ENCODE assay signal across 11 mouse cellular contexts in the genomic region with DNA sequence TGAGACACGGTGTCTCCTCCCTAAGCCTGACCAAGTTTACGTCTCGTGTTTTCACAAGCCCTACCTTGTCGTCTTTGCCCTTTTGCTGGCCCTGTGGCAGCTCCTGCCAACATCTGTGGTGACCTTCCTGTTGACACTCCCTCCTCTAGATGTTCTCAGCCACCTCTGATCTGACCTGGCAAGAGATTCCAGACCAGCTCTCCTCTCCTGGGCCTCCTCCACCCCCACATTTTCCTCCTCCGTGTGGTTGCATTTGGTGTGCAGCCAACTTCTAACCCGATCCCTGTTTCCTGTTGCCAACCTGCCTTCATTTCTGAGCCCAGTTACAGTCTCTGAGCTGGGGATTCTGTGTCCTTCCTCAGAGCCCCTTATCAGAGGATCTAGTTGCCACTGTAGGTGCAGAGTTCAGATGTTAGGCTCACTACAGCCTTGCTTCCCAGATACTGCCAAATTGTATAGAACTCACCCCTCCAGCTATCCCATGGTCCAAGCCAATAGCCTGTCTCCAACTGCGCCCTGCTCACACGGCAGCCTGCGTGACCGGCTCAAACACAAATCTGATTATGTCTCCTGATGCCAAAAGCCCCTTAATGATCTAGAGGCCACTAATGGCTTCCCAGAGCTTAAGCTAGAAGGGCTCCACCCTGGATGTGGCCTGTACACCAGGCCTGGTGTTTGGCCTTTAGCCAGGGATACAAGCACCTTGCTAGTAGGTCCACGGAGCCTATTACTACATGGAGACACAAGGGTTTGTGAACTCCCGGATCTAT. TPM values are rescaled to one million over a fixed set of nuclear protein-coding genes. Genes with fewer than 3 reads are reported as not detected.
A peak's percentile ranks its signal among the peaks of the same experiment; 100 is the strongest.
DNase-seq lines count a peak whose midpoint lies in the region; ATAC-seq and TF ChIP-seq lines count a peak whose summit lies in the region.
"Had no signal": no experiment of that assay in that cellular context is flagged by ENCODE, and none has a peak within 500 bp of the region (broad histone marks: within the 10 kb centered on the region; RNA-seq: fewer than 3 reads in every experiment).

No protein-coding gene starts in this region.

- no peak overlapping the region for H3K4me3 ChIP-seq in heart, postnatal 0 days (ENCODE audit: low read depth, low read length)
- no peak overlapping the region for H3K4me3 ChIP-seq in brown adipose tissue, adult 24 weeks (ENCODE audit: insufficient read depth, low read depth, low read length)
- H3K4me3 ChIP-seq in heart, embryonic 11.5 days (ENCODE audit: low read depth, low read length): no peak overlapping the region

- no peak overlapping the region for H3K27ac ChIP-seq in heart, postnatal 0 days (ENCODE audit: low read depth)
- H3K27ac ChIP-seq in brown adipose tissue, adult 24 weeks (replicated peaks; ENCODE audit: low read depth, low read length): peak overlapping the region; percentile 81
- no peak overlapping the region for H3K27ac ChIP-seq in heart, embryonic 11.5 days (ENCODE audit: low read depth, low read length)

- WGBS in heart, postnatal 0 days: 61% methylated on average over 12 of the region's 12 CpGs
- WGBS in heart, embryonic 11.5 days (ENCODE audit: insufficient replicate concordance): 84% methylated on average over 12 of the region's 12 CpGs

- peak; percentile 22 for DNase-seq in heart, postnatal 0 days (ENCODE audit: low spot score)
- no peak for DNase-seq in heart, adult 8-10 months (ENCODE audit: low spot score)
- DNase-seq in 416B (ENCODE audit: low read depth): peak; percentile 72
- DNase-seq in kidney, postnatal 14 days: peak; percentile 52
- no peak for DNase-seq in gastrocnemius, postnatal 25 days
- no peak for DNase-seq in layer of hippocampus, postnatal 36 days
- DNase-seq: right cerebral cortex, postnatal 14 days had no signal

- no peak for ATAC-seq in heart, postnatal 0 days (ENCODE audit: insufficient read depth, low read depth)
- no peak for ATAC-seq in heart, embryonic 11.5 days (replicated peaks; ENCODE audit: insufficient number of reproducible peaks, low FRiP score, low TSS enrichment)

- no peak for TF ChIP-seq EP300 in heart, postnatal 0 days (IDR thresholded peaks at IDR 0.05; ENCODE audit: low read depth)

- no peak overlapping the region for H3K9ac ChIP-seq in heart, postnatal 0 days (replicated peaks; ENCODE audit: low read depth, low read length)
- no peak overlapping the region for H3K9ac ChIP-seq in heart, embryonic 11.5 days (ENCODE audit: low read depth, low read length)

- H3K4me2 ChIP-seq in heart, postnatal 0 days (ENCODE audit: low read depth, low read length): no peak overlapping the region
- no peak overlapping the region for H3K4me2 ChIP-seq in heart, embryonic 11.5 days

- H3K36me3 ChIP-seq in heart, postnatal 0 days (replicated peaks; ENCODE audit: control insufficient read depth, insufficient read depth, low read length): peaks cover 56% of the 10 kb centered on the region
- peaks cover 37% of the 10 kb centered on the region for H3K36me3 ChIP-seq in heart, embryonic 11.5 days (ENCODE audit: control insufficient read depth, insufficient read depth, low read length)

- H3K4me1 ChIP-seq in heart, postnatal 0 days (ENCODE audit: control insufficient read depth, insufficient read depth): no peaks in the 10 kb centered on the region
- H3K4me1 ChIP-seq in brown adipose tissue, adult 24 weeks (ENCODE audit: control insufficient read depth, insufficient read depth, insufficient read length, low read length): no peaks in the 10 kb centered on the region
- no peaks in the 10 kb centered on the region for H3K4me1 ChIP-seq in heart, embryonic 11.5 days (ENCODE audit: control insufficient read depth, insufficient read depth, low read length)

- TF ChIP-seq CTCF in heart, postnatal 0 days (IDR thresholded peaks at IDR 0.05; ENCODE audit: low read depth): no peak

- H3K9me3 ChIP-seq in heart, postnatal 0 days (replicated peaks; ENCODE audit: control insufficient read depth, low read length): no peaks in the 10 kb centered on the region
- no peaks in the 10 kb centered on the region for H3K9me3 ChIP-seq in heart, embryonic 11.5 days (replicated peaks; ENCODE audit: control insufficient read depth, low read length)

- H3K27me3 ChIP-seq in heart, postnatal 0 days (ENCODE audit: control insufficient read depth, insufficient read depth, low read length): no peaks in the 10 kb centered on the region
- no peaks in the 10 kb centered on the region for H3K27me3 ChIP-seq in heart, embryonic 11.5 days (ENCODE audit: control insufficient read depth, insufficient read depth, low read length)

RNA-seq across cellular contexts. Expression of a gene that starts 11.9 kb away (rescaled TPM):
- 26.8 and 27.0 TPM in 2 replicates for total RNA-seq in heart, postnatal 0 days (2014; rRNA removed; ENCODE audit: low replicate concordance)
- polyA plus RNA-seq in heart, postnatal 0 days (2015; fragmentation: Nextera tagmentation; extraction: Ambion mirVana): 20.0 TPM in 2 replicates
- 10 to 100 TPM; 13.8 to 18.5 (median 16.2) TPM for total RNA-seq in heart, adult 8-10 months (2022)
- polyA plus RNA-seq in brown adipose tissue, adult 24 weeks (2012; ENCODE audit: insufficient read depth, insufficient read length, missing spikeins): 11.9 and 12.2 TPM in 2 replicates
- total RNA-seq in gastrocnemius, postnatal 25 days (2021): 10 to 100 TPM in 1 of 2 experiments, 1 to 10 TPM in 1; 9.5 to 10.0 TPM
- total RNA-seq in layer of hippocampus, postnatal 36 days (2021): 10 to 100 TPM; 35.6 to 37.6 TPM
- 32.6 and 34.7 TPM in 2 replicates for polyA plus RNA-seq in heart, embryonic 11.5 days (2014; fragmentation: Nextera tagmentation; extraction: Ambion mirVana)

RNA-seq across cellular contexts. Expression of a gene that starts 12.1 kb away (rescaled TPM):
- 2.4 and 14.4 TPM in 2 replicates for total RNA-seq in heart, postnatal 0 days (2014; rRNA removed; ENCODE audit: low replicate concordance)
- polyA plus RNA-seq in heart, postnatal 0 days (2015; fragmentation: Nextera tagmentation; extraction: Ambion mirVana): 112 and 121 TPM in 2 replicates
- total RNA-seq in heart, adult 8-10 months (2022): 100 to 1,000 TPM in 1 of 4 experiments, 10 to 100 TPM in 3; 84.2 to 104 (median 93.4) TPM
- polyA plus RNA-seq in brown adipose tissue, adult 24 weeks (2012; ENCODE audit: insufficient read depth, insufficient read length, missing spikeins): 387 and 399 TPM in 2 replicates
- total RNA-seq in gastrocnemius, postnatal 25 days (2021): 100 to 1,000 TPM in 1 of 2 experiments, 10 to 100 TPM in 1; 89.9 to 106 TPM
- 10 to 100 TPM; 84.7 to 95.6 TPM for total RNA-seq in layer of hippocampus, postnatal 36 days (2021)
- 109 and 114 TPM in 2 replicates for polyA plus RNA-seq in heart, embryonic 11.5 days (2014; fragmentation: Nextera tagmentation; extraction: Ambion mirVana)

RNA-seq across cellular contexts. Expression of a gene that starts 16.1 kb away (rescaled TPM):
- not detected in 2 replicates for total RNA-seq in heart, postnatal 0 days (2014; rRNA removed; ENCODE audit: low replicate concordance)
- polyA plus RNA-seq in heart, postnatal 0 days (2015; fragmentation: Nextera tagmentation; extraction: Ambion mirVana): not detected in 2 replicates
- total RNA-seq in heart, adult 8-10 months (2022): not detected
- not detected in 2 replicates for polyA plus RNA-seq in brown adipose tissue, adult 24 weeks (2012; ENCODE audit: insufficient read depth, insufficient read length, missing spikeins)
- under 1 TPM in 1 of 2 experiments, not detected in 1; 0.67 TPM for total RNA-seq in gastrocnemius, postnatal 25 days (2021)
- 1 to 10 TPM; 1.1 to 1.9 TPM for total RNA-seq in layer of hippocampus, postnatal 36 days (2021)
- 0.11 TPM in 1 of 2 replicates, not detected in the other for polyA plus RNA-seq in heart, embryonic 11.5 days (2014; fragmentation: Nextera tagmentation; extraction: Ambion mirVana)
- polyA plus RNA-seq: limb, embryonic 14.5 days; urinary bladder, adult 2 months had no signal

RNA-seq across cellular contexts. Expression of a gene that starts 21.5 kb away (rescaled TPM):
- total RNA-seq in heart, postnatal 0 days (2014; rRNA removed; ENCODE audit: low replicate concordance): 15.2 and 30.5 TPM in 2 replicates
- 13.8 and 14.5 TPM in 2 replicates for polyA plus RNA-seq in heart, postnatal 0 days (2015; fragmentation: Nextera tagmentation; extraction: Ambion mirVana)
- 1 to 10 TPM; 4.6 to 7.7 (median 5.6) TPM for total RNA-seq in heart, adult 8-10 months (2022)
- 45.5 and 96.4 TPM in 2 replicates for polyA plus RNA-seq in brown adipose tissue, adult 24 weeks (2012; ENCODE audit: insufficient read depth, insufficient read length, missing spikeins)
- total RNA-seq in gastrocnemius, postnatal 25 days (2021): 1 to 10 TPM; 1.2 to 1.9 TPM
- 10 to 100 TPM; 36.3 to 47.1 TPM for total RNA-seq in layer of hippocampus, postnatal 36 days (2021)
- 57.7 and 60.2 TPM in 2 replicates for polyA plus RNA-seq in heart, embryonic 11.5 days (2014; fragmentation: Nextera tagmentation; extraction: Ambion mirVana)

RNA-seq across cellular contexts. Expression of a gene that starts 22.1 kb away (rescaled TPM):
- total RNA-seq in heart, postnatal 0 days (2014; rRNA removed; ENCODE audit: low replicate concordance): 2.1 and 7.9 TPM in 2 replicates
- polyA plus RNA-seq in heart, postnatal 0 days (2015; fragmentation: Nextera tagmentation; extraction: Ambion mirVana): 0.33 and 0.43 TPM in 2 replicates
- 1 to 10 TPM in 2 of 4 experiments, under 1 TPM in 2; 0.86 to 2.1 (median 1.0) TPM for total RNA-seq in heart, adult 8-10 months (2022)
- 11.3 and 14.4 TPM in 2 replicates for polyA plus RNA-seq in brown adipose tissue, adult 24 weeks (2012; ENCODE audit: insufficient read depth, insufficient read length, missing spikeins)
- under 1 TPM; 0.61 to 0.67 TPM for total RNA-seq in gastrocnemius, postnatal 25 days (2021)
- total RNA-seq in layer of hippocampus, postnatal 36 days (2021): 10 to 100 TPM; 34.4 to 41.0 TPM
- 1.6 TPM in 2 replicates for polyA plus RNA-seq in heart, embryonic 11.5 days (2014; fragmentation: Nextera tagmentation; extraction: Ambion mirVana)

Comparison
In these comparisons a context has a peak if more than half of its experiments do, and no peak if none do; other contexts are left out.
1. DNase-seq: peak in heart, postnatal 0 days (single experiment), 416B (single experiment) and kidney, postnatal 14 days (single experiment); none in heart, adult 8-10 months (single experiment), gastrocnemius, postnatal 25 days (single experiment) and layer of hippocampus, postnatal 36 days (0 of 2).